Mouse (Mus musculus) liver, postnatal 0 days (tissue): ENCODE measurements around the gene Zmynd10. TPM values are rescaled to one million over a fixed set of nuclear protein-coding genes. Genes with fewer than 3 reads are reported as not detected.

Experiments used
- ATAC-seq: fragments of 200-750 bp; cut with Nextera tagmentation; 2 replicates; pipeline ENCODE4 v1.8.0; 2017; ENCODE audit warnings: mild to moderate bottlenecking, moderate library complexity
- DNase-seq: peaks from one replicate; pipeline ENCODE4 v3.0.0-alpha.2; 2016
- H3K27ac ChIP-seq: fragments of 300-500 bp; sonication (generic); 2 replicates; pipeline ENCODE4 v1.5.1; 2014; ENCODE audit warnings: antibody characterized with exemption, moderate library complexity, mild to moderate bottlenecking, low read depth
- H3K27me3 ChIP-seq: fragments of 300-500 bp; sonication (generic); 2 replicates; pipeline ENCODE4 v1.6.1; 2014; ENCODE audit warnings: low read length, control low read depth, mixed read lengths; ENCODE audit not compliant: insufficient read depth
- H3K36me3 ChIP-seq: fragments of 300-500 bp; sonication (generic); replicated peaks from 2 replicates; pipeline ENCODE4 v1.6.1; 2014; ENCODE audit warnings: mild to moderate bottlenecking, control low read depth, low read length, moderate library complexity, mixed read lengths; ENCODE audit not compliant: insufficient read depth
- H3K4me1 ChIP-seq: fragments of 300-500 bp; sonication (generic); 2 replicates; pipeline ENCODE4 v1.6.1; 2014; ENCODE audit warnings: antibody characterized with exemption, mild to moderate bottlenecking, control low read depth; ENCODE audit not compliant: insufficient read depth
- H3K4me2 ChIP-seq: fragments of 300-500 bp; sonication (generic); 2 replicates; pipeline ENCODE4 v1.6.1; 2014; ENCODE audit warnings: low read depth, mild to moderate bottlenecking, low read length, moderate library complexity, mixed read lengths
- H3K4me3 ChIP-seq: fragments of 300-500 bp; sonication (generic); 2 replicates; pipeline ENCODE4 v1.5.1; 2014; ENCODE audit warnings: low read depth, low read length
- H3K9ac ChIP-seq: fragments of 300-500 bp; sonication (generic); replicated peaks from 2 replicates; pipeline ENCODE4 v1.6.1; 2014; ENCODE audit warnings: mild to moderate bottlenecking, moderate library complexity
- H3K9me3 ChIP-seq: fragments of 300-500 bp; sonication (generic); 2 replicates; pipeline ENCODE4 v1.6.1; 2016; ENCODE audit warnings: mild to moderate bottlenecking, control low read depth, low read length, mixed read lengths
- CTCF ChIP-seq: sonication (generic); IDR thresholded peaks from 2 replicates; pipeline ENCODE4 v1.5.1; 2016; ENCODE audit warnings: antibody characterized with exemption, low read depth
- EP300 ChIP-seq: IDR thresholded peaks from 2 replicates; pipeline ENCODE4 v1.6.1; 2016; ENCODE audit warnings: antibody characterized with exemption, low read depth, mild to moderate bottlenecking
- WGBS: fragments of 180-500 bp; shearing (Covaris S2); extraction: QIAGEN DNeasy Blood & Tissue Kit; methylation state at CpG from one replicate; pipeline ENCODE4 v1.1.7; 2014; ENCODE audit not compliant: insufficient replicate concordance; 5-methylcytosine and 5-hydroxymethylcytosine counted together
- polyA plus RNA-seq: library from polyadenylated mRNA; unstranded; fragments of >200 nt; fragmentation: Nextera tagmentation; extraction: Ambion mirVana; gene quantifications from 2 replicates; pipeline ENCODE4 v1.2.1, GENCODE M21; 2015

The Zmynd10 gene
- polyA plus RNA-seq, 1 experiment from 2014 or later = 0.73 TPM

DNA sequence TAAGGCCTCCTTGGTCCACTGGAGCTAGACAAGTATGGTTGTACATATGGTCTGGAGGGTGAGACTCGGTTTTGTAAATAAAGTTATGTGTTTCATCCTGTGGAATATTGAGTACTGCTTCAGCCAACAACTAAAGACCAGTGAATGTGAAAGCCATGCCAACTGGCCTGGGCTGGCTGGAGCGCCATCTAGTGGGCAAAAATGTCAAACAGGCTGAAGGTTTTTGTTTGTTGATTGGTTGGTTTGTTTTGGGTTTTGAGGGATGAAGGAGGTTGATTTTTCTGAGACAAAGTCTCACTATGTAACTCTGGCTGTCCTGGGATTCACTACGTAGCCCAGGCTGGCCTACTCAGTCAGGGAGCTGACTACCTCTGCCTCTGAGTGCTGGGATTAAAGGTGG lies 1.5 kb upstream of the Zmynd10 start:
- no peak overlapping the region for H3K9ac ChIP-seq
- DNase-seq = peak; percentile 85
- H3K4me3 ChIP-seq = no peak overlapping the region
- H3K27me3 ChIP-seq = 0 out of 2 replicates have a peak, but pooled peaks cover 3% of the 10 kb centered on the region
- H3K4me1 ChIP-seq = peaks cover 37% of the 10 kb centered on the region
- WGBS = 10% methylated on average over 3 of the region's 3 CpGs
- H3K4me2 ChIP-seq = no peak overlapping the region
- no peak for ATAC-seq
- no peaks in the 10 kb centered on the region for H3K9me3 ChIP-seq
- no peak overlapping the region for H3K27ac ChIP-seq
- TF ChIP-seq CTCF (peak; percentile 97), EP300 (no peak)
- H3K36me3 ChIP-seq = peaks cover 3% of the 10 kb centered on the region; the same call in 1 of the 2 replicates

DNA sequence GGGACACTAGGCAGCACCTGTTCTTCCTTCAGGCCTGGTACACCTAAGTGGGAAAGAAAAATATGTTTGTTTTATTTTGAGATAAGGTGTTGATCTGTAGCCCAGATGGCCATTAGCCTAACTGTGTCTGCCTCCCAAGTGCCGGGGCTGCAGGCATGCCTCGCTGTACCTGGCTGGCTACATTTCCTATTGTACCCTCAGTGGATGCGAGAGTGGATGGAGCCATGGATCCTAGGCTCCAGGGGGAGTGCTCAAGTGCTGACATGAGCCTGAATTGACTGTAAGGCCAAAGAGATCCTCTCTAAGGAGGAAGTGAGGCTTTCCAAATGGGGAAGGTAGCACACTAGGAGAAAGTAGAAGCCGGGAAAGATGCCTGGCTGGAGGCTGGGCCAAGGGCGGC lies 859 bp downstream of the Zmynd10 start:
- ATAC-seq (no peak), DNase-seq (no peak)
- H3K9ac ChIP-seq = no peak overlapping the region
- TF ChIP-seq EP300 (no peak), CTCF (no peak)
- no peaks in the 10 kb centered on the region for H3K9me3 ChIP-seq
- H3K36me3 ChIP-seq = peaks cover 3% of the 10 kb centered on the region; the same call in 1 of the 2 replicates
- no peak overlapping the region for H3K4me3 ChIP-seq
- H3K27ac ChIP-seq = no peak overlapping the region
- no peak overlapping the region for H3K4me2 ChIP-seq
- WGBS = 73% methylated on average over 5 of the region's 5 CpGs
- 0 out of 2 replicates have a peak, but pooled peaks cover 10% of the 10 kb centered on the region for H3K27me3 ChIP-seq
- peaks cover 43% of the 10 kb centered on the region for H3K4me1 ChIP-seq

DNA sequence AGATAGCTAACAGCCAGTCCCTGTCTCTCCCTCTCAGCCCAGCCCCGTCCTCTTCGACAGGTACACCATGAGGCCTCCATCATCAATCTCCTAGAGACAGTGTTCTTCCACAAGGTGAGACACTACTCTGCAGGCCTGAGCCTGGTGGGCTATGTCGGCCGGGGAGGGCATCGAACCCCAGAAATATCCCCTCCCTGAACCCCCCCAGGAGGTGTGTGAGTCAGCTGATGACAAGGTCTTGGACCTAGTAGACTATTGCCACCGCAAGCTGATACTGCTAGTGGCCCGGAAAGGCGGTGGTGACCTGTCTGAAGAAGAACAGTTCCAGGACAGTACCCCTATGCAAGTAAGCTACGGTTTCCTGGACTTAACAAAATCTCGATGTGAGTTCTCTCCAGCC lies 1.7 kb downstream of the Zmynd10 start:
- no peak for ATAC-seq
- Histone ChIP-seq H3K27me3 (0 out of 2 replicates have a peak, but pooled peaks cover 10% of the 10 kb centered on the region), H3K9me3 (no peaks in the 10 kb centered on the region), H3K4me1 (peaks cover 51% of the 10 kb centered on the region), H3K27ac (no peak overlapping the region), H3K9ac (no peak overlapping the region), H3K36me3 (peaks cover 3% of the 10 kb centered on the region; the same call in 1 of the 2 replicates), H3K4me3 (no peak overlapping the region), H3K4me2 (no peak overlapping the region)
- TF ChIP-seq EP300 = no peak
- no peak for TF ChIP-seq CTCF
- DNase-seq = no peak
- 86% methylated on average over 10 of the region's 10 CpGs for WGBS

DNA sequence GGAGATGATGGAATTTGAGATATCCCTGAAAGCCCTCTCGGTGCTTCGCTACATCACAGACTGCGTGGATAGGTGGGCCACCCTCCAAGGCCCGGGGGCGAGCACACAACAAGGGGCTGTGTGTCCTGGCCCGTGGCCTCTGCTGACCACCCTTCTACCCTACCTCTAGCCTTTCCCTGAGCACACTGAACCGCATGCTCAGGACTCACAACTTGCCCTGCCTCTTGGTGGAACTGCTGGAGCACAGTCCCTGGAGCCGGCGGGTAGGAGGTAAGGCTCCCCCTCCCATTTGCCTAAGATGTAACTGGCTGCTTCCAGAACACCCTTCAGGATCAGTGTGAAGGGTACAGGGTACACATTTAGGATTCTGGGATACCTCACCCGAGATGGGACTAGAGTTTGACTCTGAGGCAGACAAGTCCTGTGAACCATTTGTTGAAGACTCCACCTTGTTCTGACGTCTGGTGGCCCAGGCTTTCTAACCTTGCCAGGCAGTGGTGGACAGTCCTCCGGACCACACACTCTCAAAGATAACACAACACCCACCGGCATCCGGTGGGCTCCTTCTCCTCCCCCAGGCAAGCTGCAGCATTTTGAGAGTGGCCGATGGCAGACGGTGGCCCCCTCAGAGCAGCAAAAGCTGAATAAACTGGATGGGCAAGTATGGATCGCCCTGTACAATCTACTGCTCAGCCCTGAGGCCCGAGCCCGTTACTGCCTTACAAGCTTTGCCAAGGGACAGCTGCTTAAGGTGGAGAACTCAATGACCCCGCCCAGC lies 2.4 kb downstream of the Zmynd10 start:
- 0 out of 2 replicates have a peak, but pooled peaks cover 10% of the 10 kb centered on the region for H3K27me3 ChIP-seq
- no peak for DNase-seq
- WGBS = 84% methylated on average over 20 of the region's 20 CpGs
- H3K9me3 ChIP-seq = no peaks in the 10 kb centered on the region
- no peak overlapping the region for H3K4me2 ChIP-seq
- TF ChIP-seq EP300 (no peak), CTCF (no peak)
- peaks cover 3% of the 10 kb centered on the region; the same call in 1 of the 2 replicates for H3K36me3 ChIP-seq
- no peak for ATAC-seq
- H3K4me3 ChIP-seq = no peak overlapping the region
- no peak overlapping the region for H3K9ac ChIP-seq
- H3K27ac ChIP-seq = no peak overlapping the region
- H3K4me1 ChIP-seq = peaks cover 55% of the 10 kb centered on the region

DNA sequence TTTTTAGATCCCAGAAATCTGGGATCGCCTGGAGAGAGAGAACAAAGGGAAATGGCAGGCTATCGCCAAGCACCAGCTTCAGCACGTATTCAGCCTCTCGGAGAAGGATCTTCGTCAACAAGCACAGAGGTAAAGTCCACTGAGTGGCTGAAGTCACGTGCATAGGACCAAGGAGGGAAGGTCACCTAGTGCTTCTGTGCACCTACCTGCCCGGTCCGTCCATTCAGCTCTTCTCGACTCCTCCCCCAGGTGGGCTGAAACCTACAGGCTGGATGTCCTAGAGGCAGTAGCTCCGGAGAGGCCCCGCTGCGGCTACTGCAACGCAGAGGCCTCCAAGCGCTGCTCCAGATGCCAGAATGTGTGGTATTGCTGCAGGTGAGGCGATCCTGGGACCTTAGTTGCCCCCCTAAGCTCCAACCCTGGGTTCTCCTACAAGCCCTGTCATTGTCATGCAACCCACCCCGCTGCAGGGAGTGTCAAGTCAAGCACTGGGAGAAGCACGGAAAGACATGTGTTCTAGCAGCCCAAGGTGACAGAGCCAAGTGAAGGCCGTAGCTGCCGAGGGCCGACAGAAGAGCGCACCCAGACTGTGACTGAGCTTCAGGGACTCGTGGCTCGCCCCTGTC lies 3.5 kb downstream of the Zmynd10 start:
- H3K4me1 ChIP-seq = peaks cover 55% of the 10 kb centered on the region
- peak; percentile 49 for DNase-seq
- no peak overlapping the region for H3K9ac ChIP-seq
- H3K9me3 ChIP-seq = no peaks in the 10 kb centered on the region
- 0 out of 2 replicates have a peak overlapping the region, but pooled peaks have one; percentile 7 for H3K27ac ChIP-seq
- peak overlapping the region; percentile 88 for H3K4me2 ChIP-seq
- TF ChIP-seq EP300 (no peak), CTCF (no peak)
- H3K36me3 ChIP-seq = no peaks in the 10 kb centered on the region
- H3K4me3 ChIP-seq = peak overlapping the region; percentile 46; the same call in 1 of the 2 replicates
- 42% methylated on average over 23 of the region's 23 CpGs for WGBS
- ATAC-seq = no peak
- H3K27me3 ChIP-seq = 0 out of 2 replicates have a peak, but pooled peaks cover 10% of the 10 kb centered on the region

DNA sequence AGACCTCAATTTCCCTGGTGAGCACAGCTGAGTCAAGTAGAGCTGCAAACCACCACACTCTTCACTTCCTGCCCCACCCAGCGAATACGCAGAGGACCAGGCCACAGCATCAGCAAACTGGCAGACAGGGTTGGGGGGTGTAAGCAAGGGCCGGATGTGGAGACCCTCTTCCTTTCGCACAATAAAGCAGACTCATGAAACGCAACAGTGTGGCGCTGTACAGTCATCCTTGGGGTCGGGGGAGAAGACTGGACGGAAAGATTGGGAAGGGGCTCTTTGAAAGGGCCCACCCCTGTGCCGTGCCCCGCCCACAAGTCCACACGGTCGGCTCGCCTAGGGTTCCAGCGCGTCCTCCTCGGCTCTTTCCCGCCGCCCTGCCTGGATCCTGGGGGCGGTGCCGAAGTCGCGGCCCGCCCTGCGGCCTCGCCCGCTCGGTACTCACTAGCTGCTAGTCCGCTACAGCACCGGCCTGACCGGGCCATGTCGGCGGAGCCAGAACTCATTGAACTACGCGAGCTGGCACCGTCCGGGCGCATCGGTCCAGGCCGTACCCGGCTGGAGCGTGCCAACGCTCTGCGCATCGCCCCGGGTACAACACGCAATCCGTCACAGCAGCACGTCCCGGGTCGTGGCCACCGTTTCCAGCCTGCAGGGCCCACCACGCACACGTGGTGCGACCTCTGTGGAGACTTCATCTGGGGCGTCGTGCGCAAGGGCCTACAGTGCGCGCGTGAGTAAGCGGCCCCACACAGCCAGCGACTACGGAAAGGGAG lies 4.2 kb downstream of the Zmynd10 start, which contains the start of gene Rassf1:
Rassf1 (plus strand) TSS at position 439 of the 773 bp plus-strand sequence.
- 2% methylated on average over 52 of the region's 63 CpGs for WGBS
- Histone ChIP-seq H3K9ac (peak within 1 kb of the TSS; percentile 68), H3K36me3 (no peaks in the 10 kb centered on the region; the same call in 1 of the 2 replicates), H3K27me3 (0 out of 2 replicates have a peak, but pooled peaks cover 10% of the 10 kb centered on the region), H3K4me2 (peak within 1 kb of the TSS; percentile 88), H3K9me3 (no peaks in the 10 kb centered on the region), H3K4me1 (peaks cover 59% of the 10 kb centered on the region), H3K4me3 (peak within 1 kb of the TSS; percentile 46), H3K27ac (peak within 1 kb of the TSS; percentile 7; the same call in 1 of the 2 replicates)
- DNase-seq (peak; percentile 74), ATAC-seq (peak; percentile 4; the same call in 1 of the 2 replicates)
- TF ChIP-seq CTCF (no peak), EP300 (no peak)
